Mouse (Mus musculus) stomach, postnatal 0 days (tissue): ENCODE results near the gene Tmem242. TPM values are rescaled to one million over a fixed set of nuclear protein-coding genes. Genes with fewer than 3 reads are reported as not detected.
A peak's percentile ranks its signal among the peaks of the same experiment; 100 is the strongest.

Source experiments
- ATAC-seq: fragments of 200-750 bp; cut with Nextera tagmentation; 2 replicates; pipeline ENCODE4 v1.8.0; 2017; ENCODE audit not compliant: low FRiP score, low TSS enrichment
- DNase-seq: peaks from one replicate; pipeline ENCODE4 v3.0.0-alpha.2; 2016; ENCODE audit warnings: low spot score
- H3K27ac ChIP-seq: fragments of 300-500 bp; sonication (generic); replicated peaks from 2 replicates; pipeline ENCODE4 v1.5.1; 2014; ENCODE audit warnings: mild to moderate bottlenecking, control low read depth
- H3K27me3 ChIP-seq: fragments of 300-500 bp; sonication (generic); 2 replicates; pipeline ENCODE4 v1.6.1; 2014; ENCODE audit warnings: low read length; ENCODE audit not compliant: control insufficient read depth, insufficient read depth
- H3K36me3 ChIP-seq: fragments of 300-500 bp; sonication (generic); 2 replicates; pipeline ENCODE4 v1.6.1; 2014; ENCODE audit warnings: low read length, mixed read lengths; ENCODE audit not compliant: control insufficient read depth, insufficient read depth
- H3K4me1 ChIP-seq: fragments of 300-500 bp; sonication (generic); replicated peaks from 2 replicates; pipeline ENCODE4 v1.6.1; 2014; ENCODE audit warnings: antibody characterized with exemption; ENCODE audit not compliant: control insufficient read depth, insufficient read depth
- H3K4me2 ChIP-seq: fragments of 300-500 bp; sonication (generic); replicated peaks from 2 replicates; pipeline ENCODE4 v1.6.1; 2014; ENCODE audit warnings: low read depth, mild to moderate bottlenecking, control low read depth, moderate library complexity
- H3K4me3 ChIP-seq: fragments of 300-500 bp; sonication (generic); 2 replicates; pipeline ENCODE4 v1.5.1; 2014; ENCODE audit warnings: low read depth, low read length, control low read depth
- H3K9ac ChIP-seq: fragments of 300-500 bp; sonication (generic); 2 replicates; pipeline ENCODE4 v1.6.1; 2014; ENCODE audit warnings: mild to moderate bottlenecking, low read length, control low read depth, mixed read lengths
- H3K9me3 ChIP-seq: fragments of 300-500 bp; sonication (generic); 2 replicates; pipeline ENCODE4 v1.6.1; 2016; ENCODE audit warnings: low read length; ENCODE audit not compliant: control insufficient read depth
- CTCF ChIP-seq: IDR thresholded peaks from 2 replicates; pipeline ENCODE4 v1.5.1; 2016; ENCODE audit warnings: antibody characterized with exemption, low read depth, mild to moderate bottlenecking, moderate library complexity
- EP300 ChIP-seq: optimal IDR thresholded peaks from 2 replicates; pipeline ENCODE3; 2016; ENCODE audit warnings: antibody characterized with exemption
- WGBS: fragments of 180-500 bp; shearing (Covaris S2); extraction: QIAGEN DNeasy Blood & Tissue Kit; methylation state at CpG from one replicate; pipeline ENCODE4 v1.1.7; 2014; 5-methylcytosine and 5-hydroxymethylcytosine counted together
- polyA plus RNA-seq: library from polyadenylated mRNA; unstranded; fragments of >200 nt; fragmentation: Nextera tagmentation; extraction: Ambion mirVana; gene quantifications from 2 replicates; pipeline ENCODE4 v1.2.1, GENCODE M21; 2015

Tmem242 gene
- polyA plus RNA-seq, 1 experiment from 2014 or later, result 101 TPM

GRCm38 (mm10) chr17:5439831-5440158 is 264 bp downstream of the Tmem242 start:
- ATAC-seq (peak; percentile 63), DNase-seq (no peak)
- Histone ChIP-seq H3K27ac (peak overlapping the region; percentile 92), H3K9ac (peak overlapping the region; percentile 69), H3K4me2 (peak overlapping the region; percentile 72), H3K4me1 (no peaks in the 10 kb centered on the region), H3K36me3 (no peaks in the 10 kb centered on the region; the same call in 1 of the 2 replicates), H3K4me3 (peak overlapping the region; percentile 62), H3K9me3 (no peaks in the 10 kb centered on the region), H3K27me3 (no peaks in the 10 kb centered on the region)
- 0% methylated on average over 8 of the region's 8 CpGs for WGBS
- TF ChIP-seq EP300 (no peak), CTCF (no peak)

- no peaks in the 10 kb centered on the region for H3K9me3 ChIP-seq
- H3K4me3 ChIP-seq, result no peak overlapping the region
- H3K4me2 ChIP-seq, result no peak overlapping the region
- no peaks in the 10 kb centered on the region for H3K4me1 ChIP-seq
- WGBS, result 79% methylated on average over 9 of the region's 9 CpGs
- peaks cover 19% of the 10 kb centered on the region; the same call in 1 of the 2 replicates for H3K36me3 ChIP-seq
- no peaks in the 10 kb centered on the region for H3K27me3 ChIP-seq
- no peak overlapping the region for H3K9ac ChIP-seq
- peak; percentile 53; the same call in 1 of the 2 replicates for ATAC-seq
- no peak overlapping the region for H3K27ac ChIP-seq
- TF ChIP-seq EP300 (no peak), CTCF (no peak)
- DNase-seq, result no peak
Measured at GRCm38 (mm10) chr17:5429772-5430133, 10.3 kb downstream of the Tmem242 start.

GRCm38 (mm10) chr17:5429090-5429771 is 10.8 kb downstream of the Tmem242 start:
- Histone ChIP-seq H3K4me1 (no peaks in the 10 kb centered on the region), H3K27me3 (no peaks in the 10 kb centered on the region), H3K36me3 (peaks cover 19% of the 10 kb centered on the region; the same call in 1 of the 2 replicates), H3K27ac (no peak overlapping the region), H3K4me2 (no peak overlapping the region), H3K9me3 (no peaks in the 10 kb centered on the region), H3K4me3 (no peak overlapping the region), H3K9ac (no peak overlapping the region)
- TF ChIP-seq CTCF (peak; percentile 100), EP300 (no peak)
- peak; percentile 90 for DNase-seq
- peak; percentile 85 for ATAC-seq
- WGBS, result 55% methylated on average over 10 of the region's 10 CpGs

DNA sequence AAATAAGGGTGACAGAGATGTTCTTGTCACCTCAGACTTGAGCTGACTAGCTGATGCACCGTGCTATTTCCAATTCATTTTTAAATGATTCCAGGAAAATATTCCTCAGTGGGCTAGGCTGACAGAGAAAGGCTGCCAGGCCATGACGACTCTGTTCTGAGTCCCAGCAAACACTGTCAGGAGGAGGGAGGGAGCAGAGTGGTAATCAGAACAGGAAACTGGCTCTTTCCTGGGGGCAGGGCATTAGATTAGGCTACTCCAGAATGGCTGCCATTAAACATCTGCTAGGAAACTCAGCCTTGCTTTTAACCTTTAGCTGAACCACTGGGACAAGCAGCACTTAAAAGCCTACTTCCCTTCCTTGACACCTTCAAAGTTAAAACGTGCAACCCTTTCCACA is 14.9 kb downstream of the Tmem242 start:
- 50% methylated on average over 3 of the region's 3 CpGs for WGBS
- DNase-seq, result no peak
- H3K27me3 ChIP-seq, result no peaks in the 10 kb centered on the region
- TF ChIP-seq EP300, result no peak
- TF ChIP-seq CTCF, result no peak
- no peak overlapping the region for H3K9ac ChIP-seq
- no peaks in the 10 kb centered on the region for H3K4me1 ChIP-seq
- H3K27ac ChIP-seq, result no peak overlapping the region
- H3K4me2 ChIP-seq, result no peak overlapping the region
- H3K4me3 ChIP-seq, result no peak overlapping the region
- no peaks in the 10 kb centered on the region for H3K9me3 ChIP-seq
- H3K36me3 ChIP-seq, result peaks cover 3% of the 10 kb centered on the region; the same call in 1 of the 2 replicates
- ATAC-seq, result no peak

DNA sequence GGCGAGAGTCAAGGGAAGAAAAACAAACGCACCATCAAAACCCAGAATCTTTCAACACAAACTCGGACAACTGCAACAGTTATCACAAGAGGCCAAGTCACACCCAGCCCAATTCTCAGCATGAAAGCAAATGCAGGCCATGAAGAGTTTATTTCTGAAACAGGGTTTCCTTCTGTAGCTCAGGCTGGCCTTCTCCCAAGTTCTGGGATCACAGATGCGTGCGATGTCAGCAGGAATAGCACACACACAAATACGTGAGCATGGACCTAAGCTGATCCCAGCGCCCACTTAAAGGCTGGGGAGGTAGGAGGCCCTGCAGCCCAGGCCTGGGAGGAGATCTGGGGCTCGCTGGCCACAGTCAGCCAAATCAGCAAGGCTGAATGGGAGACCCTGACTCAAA is 15.9 kb downstream of the Tmem242 start:
- DNase-seq, result no peak
- H3K4me2 ChIP-seq, result no peak overlapping the region
- no peaks in the 10 kb centered on the region for H3K9me3 ChIP-seq
- no peak for ATAC-seq
- WGBS, result 71% methylated on average over 8 of the region's 8 CpGs
- no peak overlapping the region for H3K27ac ChIP-seq
- no peak overlapping the region for H3K9ac ChIP-seq
- no peaks in the 10 kb centered on the region for H3K4me1 ChIP-seq
- peaks cover 2% of the 10 kb centered on the region; the same call in 1 of the 2 replicates for H3K36me3 ChIP-seq
- no peaks in the 10 kb centered on the region for H3K27me3 ChIP-seq
- TF ChIP-seq CTCF, result no peak
- no peak for TF ChIP-seq EP300
- no peak overlapping the region for H3K4me3 ChIP-seq

DNA sequence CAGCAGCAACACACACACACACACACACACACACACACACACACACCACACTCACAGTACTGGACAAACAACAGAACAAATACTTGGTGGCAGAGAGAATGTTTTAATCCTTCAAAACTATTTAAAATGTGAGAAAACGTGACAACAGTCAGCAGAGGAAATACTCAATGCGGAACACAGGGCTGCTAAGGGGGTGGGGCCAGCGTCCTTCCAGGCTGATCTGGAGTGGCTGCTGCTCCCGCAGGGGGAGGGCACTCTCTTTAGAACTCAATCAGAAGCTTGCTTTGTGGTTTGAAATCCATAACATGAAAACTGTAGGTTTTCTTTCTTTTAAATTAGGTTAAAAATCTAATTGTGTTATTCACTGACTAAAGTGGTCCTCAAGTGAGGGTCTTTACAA is 18.2 kb downstream of the Tmem242 start:
- no peak for ATAC-seq
- 50% methylated on average over 4 of the region's 4 CpGs for WGBS
- DNase-seq, result peak; percentile 44

More for the DNA sequence above, 18.2 kb downstream of the Tmem242 start:
- no peak for TF ChIP-seq CTCF
- no peak for TF ChIP-seq EP300
- Histone ChIP-seq H3K4me1 (no peaks in the 10 kb centered on the region), H3K36me3 (0 out of 2 replicates have a peak, but pooled peaks cover 4% of the 10 kb centered on the region), H3K27ac (no peak overlapping the region), H3K4me2 (no peak overlapping the region), H3K9ac (no peak overlapping the region), H3K27me3 (no peaks in the 10 kb centered on the region), H3K9me3 (no peaks in the 10 kb centered on the region), H3K4me3 (no peak overlapping the region)
